Comparison of ENCODE assay signal across 11 mouse cellular contexts in genomic region chr9:69715445-69715844, GRCm38 (mm10). TPM values are rescaled to one million over a fixed set of nuclear protein-coding genes. Genes with fewer than 3 reads are reported as not detected.
DNase-seq lines count a peak whose midpoint lies in the region; ATAC-seq and TF ChIP-seq lines count a peak whose summit lies in the region.
"Had no signal": no experiment of that assay in that cellular context is flagged by ENCODE, and none has a peak within 500 bp of the region (broad histone marks: within the 10 kb centered on the region; RNA-seq: fewer than 3 reads in every experiment).

No protein-coding gene starts in this region.

- H3K4me1 ChIP-seq in forebrain, embryonic 11.5 days (replicated peaks; ENCODE audit: control insufficient read depth, insufficient read depth, low read length) = peaks cover 14% of the 10 kb centered on the region
- H3K4me1 ChIP-seq in forebrain, postnatal 0 days (ENCODE audit: insufficient read depth) = no peaks in the 10 kb centered on the region
- H3K4me1 ChIP-seq in liver, postnatal 0 days (ENCODE audit: insufficient read depth) = peaks cover 8% of the 10 kb centered on the region

- WGBS in forebrain, embryonic 11.5 days = 17% methylated on average over 12 of the region's 12 CpGs
- WGBS in forebrain, postnatal 0 days = 22% methylated on average over 12 of the region's 12 CpGs
- 4% methylated on average over 12 of the region's 12 CpGs for WGBS in liver, postnatal 0 days (ENCODE audit: insufficient replicate concordance)

- H3K4me2 ChIP-seq in forebrain, embryonic 11.5 days (ENCODE audit: low read depth, low read length, severe bottlenecking) = no peak overlapping the region
- H3K4me2 ChIP-seq in forebrain, postnatal 0 days (ENCODE audit: low read depth) = no peak overlapping the region
- peak overlapping the region; percentile 30 for H3K4me2 ChIP-seq in liver, postnatal 0 days (ENCODE audit: low read depth, low read length)

- no peak overlapping the region for H3K9ac ChIP-seq in forebrain, embryonic 11.5 days (ENCODE audit: low read length)
- H3K9ac ChIP-seq in forebrain, postnatal 0 days = no peak overlapping the region
- H3K9ac ChIP-seq in liver, postnatal 0 days (replicated peaks) = no peak overlapping the region

- no peaks in the 10 kb centered on the region for H3K36me3 ChIP-seq in forebrain, embryonic 11.5 days (ENCODE audit: control insufficient read depth, insufficient read depth, low read length)
- no peaks in the 10 kb centered on the region for H3K36me3 ChIP-seq in forebrain, postnatal 0 days (ENCODE audit: insufficient read depth)
- H3K36me3 ChIP-seq in liver, postnatal 0 days (replicated peaks; ENCODE audit: insufficient read depth, low read length) = no peaks in the 10 kb centered on the region

- no peaks in the 10 kb centered on the region for H3K9me3 ChIP-seq in forebrain, embryonic 11.5 days (ENCODE audit: control insufficient read depth, low read length)
- no peaks in the 10 kb centered on the region for H3K9me3 ChIP-seq in forebrain, postnatal 0 days (ENCODE audit: low read length)
- no peaks in the 10 kb centered on the region for H3K9me3 ChIP-seq in liver, postnatal 0 days (ENCODE audit: low read length)

- no peak overlapping the region for H3K27ac ChIP-seq in forebrain, embryonic 11.5 days (ENCODE audit: low read depth, low read length)
- no peak overlapping the region for H3K27ac ChIP-seq in forebrain, postnatal 0 days (ENCODE audit: low read depth, low read length)
- H3K27ac ChIP-seq in liver, postnatal 0 days (ENCODE audit: low read depth) = peak overlapping the region; percentile 41; the same call in 1 of the 2 replicates

- H3K27me3 ChIP-seq in forebrain, embryonic 11.5 days (ENCODE audit: control insufficient read depth, insufficient read depth, low read length) = peaks cover 4% of the 10 kb centered on the region; the same call in 1 of the 2 replicates
- H3K27me3 ChIP-seq in forebrain, postnatal 0 days (ENCODE audit: insufficient read depth, low read length) = peaks cover 22% of the 10 kb centered on the region; the same call in 1 of the 2 replicates
- no peaks in the 10 kb centered on the region for H3K27me3 ChIP-seq in liver, postnatal 0 days (ENCODE audit: insufficient read depth, low read length)

- ATAC-seq in forebrain, embryonic 11.5 days (replicated peaks; ENCODE audit: low FRiP score) = no peak
- ATAC-seq in forebrain, postnatal 0 days = no peak
- ATAC-seq in liver, postnatal 0 days = peak; percentile 76
- ATAC-seq: forebrain, embryonic 14.5 days had no signal

- TF ChIP-seq EP300 in liver, postnatal 0 days (IDR thresholded peaks at IDR 0.05; ENCODE audit: low read depth) = no peak

- no peak for TF ChIP-seq CTCF in forebrain, postnatal 0 days (IDR thresholded peaks at IDR 0.05; ENCODE audit: low read depth)
- TF ChIP-seq CTCF in liver, postnatal 0 days (IDR thresholded peaks at IDR 0.05; ENCODE audit: low read depth) = no peak

- H3K4me3 ChIP-seq in forebrain, embryonic 11.5 days (ENCODE audit: low read depth, low read length) = no peak overlapping the region
- no peak overlapping the region for H3K4me3 ChIP-seq in forebrain, postnatal 0 days (ENCODE audit: low read depth, low read length)
- no peak overlapping the region for H3K4me3 ChIP-seq in liver, postnatal 0 days (ENCODE audit: low read depth, low read length)

- DNase-seq in forebrain, embryonic 11.5 days (ENCODE audit: low spot score) = peak; percentile 48
- DNase-seq in forebrain, postnatal 0 days = no peak
- DNase-seq in thymus, postnatal 14 days = peak; percentile 11
- no peak for DNase-seq in thymus, postnatal 36 days
- DNase-seq in liver, postnatal 0 days = peak; percentile 29
- no peak for DNase-seq in frontal cortex, adult 2 months (ENCODE audit: extremely low spot score in 1 of 2, low spot score in 1 of 2)
- no peak for DNase-seq in ovary, adult 18-20 months (ENCODE audit: low spot score)
- no peak for DNase-seq in testis, postnatal 10 days (ENCODE audit: low spot score)
- DNase-seq: cerebellum, adult 11-12 months; heart, postnatal 4 days had no signal

RNA-seq across cellular contexts. Expression of gene Foxb1, which starts 45.3 kb away (rescaled TPM):
- 1.8 and 2.8 TPM in 2 replicates for polyA plus RNA-seq in forebrain, embryonic 11.5 days (2014; fragmentation: Nextera tagmentation; extraction: Ambion mirVana)
- 2.5 and 8.7 TPM in 2 replicates for total RNA-seq in forebrain, postnatal 0 days (2014; rRNA removed)
- 0.47 and 2.0 TPM in 2 replicates for polyA plus RNA-seq in forebrain, postnatal 0 days (2015; fragmentation: Nextera tagmentation; extraction: Ambion mirVana)
- polyA plus RNA-seq in liver, postnatal 0 days (2015; fragmentation: Nextera tagmentation; extraction: Ambion mirVana) = not detected in 2 replicates
- polyA plus RNA-seq in frontal cortex, adult 2 months (2012; rRNA removed) = not detected in 2 replicates
- total RNA-seq: heart, postnatal 4 days had no signal

Comparison
In these comparisons a context has a peak if more than half of its experiments do, and no peak if none do; other contexts are left out.
1. DNase-seq: peak in forebrain, embryonic 11.5 days (single experiment), thymus, postnatal 14 days (single experiment) and liver, postnatal 0 days (single experiment); none in forebrain, postnatal 0 days (single experiment), thymus, postnatal 36 days (0 of 2), frontal cortex, adult 2 months (0 of 2), ovary, adult 18-20 months (single experiment) and testis, postnatal 10 days (single experiment).